Mouse (Mus musculus): ENCODE data around the gene Igsf21. TPM values are rescaled to one million over a fixed set of nuclear protein-coding genes. Genes with fewer than 3 reads are reported as not detected.

Gene Igsf21
- polyA plus RNA-seq, 1 experiment from 2014 or later, result 0.39 TPM

DNA sequence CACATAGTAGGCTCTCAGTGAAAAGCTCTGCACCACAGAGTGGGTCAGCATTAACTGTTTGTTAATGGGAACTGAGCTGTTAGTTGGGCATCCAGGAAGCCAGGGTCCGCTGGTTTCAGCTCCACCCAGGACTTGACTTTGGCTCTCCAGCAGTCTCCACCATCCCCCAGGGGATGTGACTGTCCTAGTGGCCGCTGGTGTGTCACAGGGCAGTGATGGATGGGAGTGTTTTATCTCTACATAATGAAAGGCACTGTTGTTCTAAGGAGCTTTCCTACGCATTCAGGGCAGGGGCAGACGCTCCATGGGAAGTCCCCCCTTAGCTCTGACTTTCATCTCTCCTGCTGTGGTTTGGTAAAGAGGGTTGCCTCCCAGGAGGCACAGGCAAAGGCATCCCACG is 115.4 kb downstream of the Igsf21 start:
- no peaks in the 10 kb centered on the region for H3K36me3 ChIP-seq (ENCODE audit: control insufficient read depth, insufficient read depth, low read length)
- H3K27ac ChIP-seq (ENCODE audit: low read depth, low read length), result no peak overlapping the region
- H3K27me3 ChIP-seq (ENCODE audit: control insufficient read depth, insufficient read depth, low read length), result peaks cover 12% of the 10 kb centered on the region
- no peak for ATAC-seq (replicated peaks; ENCODE audit: insufficient number of reproducible peaks, low FRiP score, low TSS enrichment)
- no peak overlapping the region for H3K4me2 ChIP-seq
- no peaks in the 10 kb centered on the region for H3K4me1 ChIP-seq (ENCODE audit: control insufficient read depth, insufficient read depth, low read length)
- H3K9me3 ChIP-seq (replicated peaks; ENCODE audit: control insufficient read depth, low read length), result no peaks in the 10 kb centered on the region
- H3K4me3 ChIP-seq (ENCODE audit: low read depth, low read length), result no peak overlapping the region
- H3K9ac ChIP-seq (ENCODE audit: low read depth, low read length), result no peak overlapping the region
- 3% methylated on average over 5 of the region's 5 CpGs for WGBS (ENCODE audit: insufficient replicate concordance)

DNA sequence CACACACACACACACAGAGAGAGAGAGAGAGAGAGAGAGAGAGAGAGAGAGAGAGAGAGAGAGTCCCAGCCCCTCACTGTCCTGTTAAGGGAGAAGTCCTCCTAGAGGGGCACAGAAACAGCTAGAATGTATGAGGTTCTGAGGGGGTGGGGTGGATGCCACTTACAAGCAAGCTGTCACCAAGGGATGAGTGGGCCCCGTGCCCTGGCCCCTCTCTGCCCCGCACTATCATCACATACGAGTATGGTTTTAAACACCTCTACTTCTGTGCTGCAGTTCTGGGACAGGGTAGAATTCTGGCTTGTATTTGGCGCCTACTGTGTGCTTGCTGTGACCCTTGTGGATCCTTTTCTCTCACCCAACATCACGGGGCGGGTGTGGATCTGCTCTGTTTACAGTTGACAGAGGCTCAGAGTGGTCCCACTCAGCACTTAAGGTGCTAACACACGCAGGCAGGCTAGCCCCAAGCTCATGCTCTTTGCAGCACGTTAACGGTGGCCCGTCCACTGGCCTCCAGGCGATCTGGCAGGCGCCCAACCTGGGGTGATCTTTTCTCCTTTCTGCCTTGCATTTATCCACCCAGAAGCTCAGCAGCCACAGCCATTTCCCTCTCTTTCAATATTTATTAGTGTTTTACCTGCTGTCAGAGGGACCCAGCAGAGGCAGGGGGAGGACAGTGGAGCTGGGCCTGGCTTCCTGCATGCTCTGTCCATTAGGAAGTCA is 116.9 kb downstream of the Igsf21 start:
- H3K27me3 ChIP-seq (ENCODE audit: control insufficient read depth, insufficient read depth, low read length), result peaks cover 12% of the 10 kb centered on the region
- ATAC-seq (replicated peaks; ENCODE audit: insufficient number of reproducible peaks, low FRiP score, low TSS enrichment), result no peak
- H3K9ac ChIP-seq (ENCODE audit: low read depth, low read length), result no peak overlapping the region
- no peaks in the 10 kb centered on the region for H3K36me3 ChIP-seq (ENCODE audit: control insufficient read depth, insufficient read depth, low read length)
- H3K27ac ChIP-seq (ENCODE audit: low read depth, low read length), result no peak overlapping the region
- no peaks in the 10 kb centered on the region for H3K4me1 ChIP-seq (ENCODE audit: control insufficient read depth, insufficient read depth, low read length)
- H3K9me3 ChIP-seq (replicated peaks; ENCODE audit: control insufficient read depth, low read length), result no peaks in the 10 kb centered on the region
- 44% methylated on average over 12 of the region's 12 CpGs for WGBS (ENCODE audit: insufficient replicate concordance)
- no peak overlapping the region for H3K4me2 ChIP-seq
- no peak overlapping the region for H3K4me3 ChIP-seq (ENCODE audit: low read depth, low read length)

DNA sequence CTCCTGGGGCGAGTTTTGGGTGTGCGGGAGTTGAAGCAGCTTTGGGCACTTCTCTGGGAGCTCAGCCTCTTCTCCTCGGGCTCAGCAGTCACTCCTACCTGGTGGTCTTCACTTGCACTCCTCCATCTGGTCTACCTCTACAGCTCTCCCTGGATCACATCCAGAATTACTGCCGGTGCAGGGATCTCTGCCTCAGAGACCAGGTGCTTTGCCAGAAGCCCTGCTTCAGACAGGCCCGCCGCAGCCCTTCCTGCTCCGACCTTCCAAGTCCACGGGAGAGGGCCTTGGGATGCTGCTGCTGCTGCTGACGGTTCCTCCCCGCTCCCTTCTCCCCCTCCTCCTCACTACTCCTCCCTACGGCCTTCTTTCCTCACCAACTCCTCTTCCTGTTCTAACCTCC is 118.5 kb downstream of the Igsf21 start:
- WGBS (ENCODE audit: insufficient replicate concordance), result 83% methylated on average over 11 of the region's 11 CpGs
- Histone ChIP-seq H3K27ac (ENCODE audit: low read depth, low read length) (no peak overlapping the region), H3K4me3 (ENCODE audit: low read depth, low read length) (no peak overlapping the region), H3K9me3 (replicated peaks; ENCODE audit: control insufficient read depth, low read length) (no peaks in the 10 kb centered on the region), H3K4me2 (no peak overlapping the region), H3K9ac (ENCODE audit: low read depth, low read length) (no peak overlapping the region), H3K36me3 (ENCODE audit: control insufficient read depth, insufficient read depth, low read length) (no peaks in the 10 kb centered on the region), H3K4me1 (ENCODE audit: control insufficient read depth, insufficient read depth, low read length) (no peaks in the 10 kb centered on the region), H3K27me3 (ENCODE audit: control insufficient read depth, insufficient read depth, low read length) (peaks cover 9% of the 10 kb centered on the region)
- no peak for ATAC-seq (replicated peaks; ENCODE audit: insufficient number of reproducible peaks, low FRiP score, low TSS enrichment)

DNA sequence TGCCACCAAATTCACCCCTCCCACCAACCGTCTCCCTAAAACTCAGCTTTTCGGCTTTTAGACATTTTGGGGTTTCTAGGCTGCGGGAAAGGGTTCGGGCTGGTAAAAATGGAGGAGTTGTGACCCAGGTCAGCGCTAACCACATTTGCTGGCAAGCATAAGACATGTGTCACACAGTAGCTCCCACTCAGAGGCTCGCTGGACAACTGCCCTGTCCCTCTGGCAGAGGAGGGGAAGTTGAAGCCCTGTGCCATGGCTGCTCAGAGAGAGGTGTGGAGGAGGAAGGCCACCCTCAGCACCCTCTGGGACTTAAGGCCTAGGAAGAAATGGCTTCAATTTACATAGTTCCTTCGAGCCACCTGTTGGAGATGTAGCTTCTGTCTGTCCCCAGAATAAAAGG is 120.8 kb downstream of the Igsf21 start:
- Histone ChIP-seq H3K27ac (ENCODE audit: low read depth, low read length) (no peak overlapping the region), H3K27me3 (ENCODE audit: control insufficient read depth, insufficient read depth, low read length) (no peaks in the 10 kb centered on the region; the same call in none of the 2 replicates), H3K9ac (ENCODE audit: low read depth, low read length) (no peak overlapping the region), H3K4me1 (ENCODE audit: control insufficient read depth, insufficient read depth, low read length) (no peaks in the 10 kb centered on the region), H3K9me3 (replicated peaks; ENCODE audit: control insufficient read depth, low read length) (no peaks in the 10 kb centered on the region), H3K36me3 (ENCODE audit: control insufficient read depth, insufficient read depth, low read length) (no peaks in the 10 kb centered on the region), H3K4me3 (ENCODE audit: low read depth, low read length) (no peak overlapping the region), H3K4me2 (no peak overlapping the region)
- ATAC-seq (replicated peaks; ENCODE audit: insufficient number of reproducible peaks, low FRiP score, low TSS enrichment), result no peak
- 80% methylated on average over 7 of the region's 7 CpGs for WGBS (ENCODE audit: insufficient replicate concordance)

DNA sequence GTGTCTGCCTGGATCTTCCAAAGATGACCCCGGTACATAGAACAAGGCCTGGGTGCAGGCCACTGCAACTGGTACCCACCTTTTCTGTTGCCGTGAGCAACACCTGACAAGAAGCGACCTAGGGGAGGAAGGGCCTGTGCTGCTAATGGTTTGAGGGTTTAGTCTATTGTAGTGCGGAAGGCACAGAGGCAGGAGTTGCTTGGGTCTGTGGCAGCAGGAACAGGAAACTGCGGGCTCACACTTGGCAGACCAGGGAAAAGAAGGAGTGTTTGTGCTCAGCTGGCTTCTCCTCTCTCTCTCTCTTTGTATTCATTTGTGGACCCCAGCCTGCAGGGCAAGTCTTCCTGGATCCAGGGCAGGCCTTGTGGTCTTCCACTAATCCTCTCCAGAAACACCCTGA is 124.0 kb downstream of the Igsf21 start:
- Histone ChIP-seq H3K4me3 (ENCODE audit: low read depth, low read length) (no peak overlapping the region), H3K27me3 (ENCODE audit: control insufficient read depth, insufficient read depth, low read length) (no peaks in the 10 kb centered on the region; the same call in none of the 2 replicates), H3K4me2 (no peak overlapping the region), H3K4me1 (ENCODE audit: control insufficient read depth, insufficient read depth, low read length) (no peaks in the 10 kb centered on the region), H3K27ac (ENCODE audit: low read depth, low read length) (no peak overlapping the region), H3K9ac (ENCODE audit: low read depth, low read length) (no peak overlapping the region), H3K9me3 (replicated peaks; ENCODE audit: control insufficient read depth, low read length) (no peaks in the 10 kb centered on the region), H3K36me3 (ENCODE audit: control insufficient read depth, insufficient read depth, low read length) (no peaks in the 10 kb centered on the region)
- no peak for ATAC-seq (replicated peaks; ENCODE audit: insufficient number of reproducible peaks, low FRiP score, low TSS enrichment)
- WGBS (ENCODE audit: insufficient replicate concordance), result 78% methylated on average over 5 of the region's 5 CpGs

DNA sequence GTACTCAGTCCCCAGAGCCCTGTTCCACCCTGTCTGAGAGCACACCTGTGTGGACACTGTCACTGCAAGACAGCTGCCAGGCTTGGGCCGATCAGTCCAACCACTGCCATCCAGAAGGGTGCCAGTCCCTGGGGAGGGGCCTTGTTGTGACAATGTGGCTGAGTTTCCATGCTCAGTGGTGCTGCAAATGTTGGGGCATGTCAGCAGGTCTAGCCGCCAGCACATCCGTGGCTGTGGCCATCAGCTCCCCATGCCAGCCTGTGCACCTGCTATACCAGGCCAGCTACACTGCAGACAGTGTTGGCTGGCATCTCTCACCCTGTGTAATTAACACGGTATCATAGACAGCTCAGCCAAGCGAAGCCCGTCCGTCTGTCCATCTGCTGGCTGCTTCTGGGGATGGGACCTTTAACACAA is 129.3 kb downstream of the Igsf21 start:
- 82% methylated on average over 7 of the region's 7 CpGs for WGBS (ENCODE audit: insufficient replicate concordance)
- Histone ChIP-seq H3K36me3 (ENCODE audit: control insufficient read depth, insufficient read depth, low read length) (no peaks in the 10 kb centered on the region), H3K4me2 (no peak overlapping the region), H3K9me3 (replicated peaks; ENCODE audit: control insufficient read depth, low read length) (no peaks in the 10 kb centered on the region), H3K27me3 (ENCODE audit: control insufficient read depth, insufficient read depth, low read length) (no peaks in the 10 kb centered on the region), H3K9ac (ENCODE audit: low read depth, low read length) (no peak overlapping the region), H3K27ac (ENCODE audit: low read depth, low read length) (no peak overlapping the region), H3K4me3 (ENCODE audit: low read depth, low read length) (no peak overlapping the region), H3K4me1 (ENCODE audit: control insufficient read depth, insufficient read depth, low read length) (no peaks in the 10 kb centered on the region)
- no peak for ATAC-seq (replicated peaks; ENCODE audit: insufficient number of reproducible peaks, low FRiP score, low TSS enrichment)

DNA sequence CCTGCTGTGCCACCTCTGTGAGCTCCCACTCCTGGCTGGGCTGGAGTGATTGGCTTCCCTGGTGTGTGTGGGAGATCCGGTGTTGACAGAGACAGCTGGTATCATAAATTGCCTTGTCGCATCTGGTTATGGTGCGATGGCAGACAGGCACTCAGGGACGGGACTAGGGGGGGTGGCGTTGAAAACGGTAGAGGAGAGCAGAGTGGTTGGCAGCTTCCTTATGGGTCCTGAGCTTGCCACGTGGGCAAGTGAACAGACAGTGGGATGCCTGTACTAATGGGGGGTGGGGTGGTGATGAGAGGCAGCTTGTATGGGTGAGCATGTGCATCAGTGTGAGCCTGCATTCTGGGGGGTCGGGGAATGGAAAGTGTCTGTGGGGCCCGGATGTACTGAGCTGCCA is 130.8 kb downstream of the Igsf21 start:
- no peaks in the 10 kb centered on the region for H3K36me3 ChIP-seq (ENCODE audit: control insufficient read depth, insufficient read depth, low read length)
- no peak for ATAC-seq (replicated peaks; ENCODE audit: insufficient number of reproducible peaks, low FRiP score, low TSS enrichment)

DNA sequence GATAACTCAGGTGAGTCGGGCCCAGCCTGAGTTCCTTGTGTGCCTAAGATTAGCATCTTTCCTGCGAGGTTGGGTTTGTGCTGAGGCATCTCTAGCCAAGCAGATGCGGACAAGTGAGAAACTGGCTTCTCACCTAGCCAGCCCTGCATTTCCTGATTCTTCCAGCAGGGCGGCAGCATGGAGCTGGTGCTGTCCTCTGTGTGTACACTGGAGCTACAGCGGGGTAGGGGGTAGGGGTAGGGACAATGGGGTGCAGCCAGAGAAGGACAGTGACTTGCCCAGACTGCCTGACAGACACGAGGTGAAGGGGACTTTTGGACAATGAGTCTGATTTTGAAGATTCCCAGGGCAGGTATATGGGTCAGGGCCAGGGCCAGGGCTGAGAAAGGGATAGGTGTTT is 131.5 kb downstream of the Igsf21 start:
- Histone ChIP-seq H3K36me3 (ENCODE audit: control insufficient read depth, insufficient read depth, low read length) (no peaks in the 10 kb centered on the region), H3K9me3 (replicated peaks; ENCODE audit: control insufficient read depth, low read length) (0 out of 2 replicates have a peak, but pooled peaks cover 2% of the 10 kb centered on the region), H3K4me3 (ENCODE audit: low read depth, low read length) (no peak overlapping the region), H3K4me1 (ENCODE audit: control insufficient read depth, insufficient read depth, low read length) (no peaks in the 10 kb centered on the region), H3K27ac (ENCODE audit: low read depth, low read length) (no peak overlapping the region), H3K27me3 (ENCODE audit: control insufficient read depth, insufficient read depth, low read length) (peaks cover 6% of the 10 kb centered on the region; the same call in 1 of the 2 replicates), H3K9ac (ENCODE audit: low read depth, low read length) (no peak overlapping the region), H3K4me2 (no peak overlapping the region)
- 85% methylated on average over 6 of the region's 6 CpGs for WGBS (ENCODE audit: insufficient replicate concordance)
- ATAC-seq (replicated peaks; ENCODE audit: insufficient number of reproducible peaks, low FRiP score, low TSS enrichment), result no peak

More for the DNA sequence above, 130.8 kb downstream of the Igsf21 start:
- no peak overlapping the region for H3K4me2 ChIP-seq
- no peak overlapping the region for H3K9ac ChIP-seq (ENCODE audit: low read depth, low read length)
- H3K4me3 ChIP-seq (ENCODE audit: low read depth, low read length), result no peak overlapping the region
- H3K9me3 ChIP-seq (replicated peaks; ENCODE audit: control insufficient read depth, low read length), result 0 out of 2 replicates have a peak, but pooled peaks cover 2% of the 10 kb centered on the region
- H3K4me1 ChIP-seq (ENCODE audit: control insufficient read depth, insufficient read depth, low read length), result no peaks in the 10 kb centered on the region
- H3K27me3 ChIP-seq (ENCODE audit: control insufficient read depth, insufficient read depth, low read length), result no peaks in the 10 kb centered on the region
- WGBS (ENCODE audit: insufficient replicate concordance), result 74% methylated on average over 9 of the region's 9 CpGs
- H3K27ac ChIP-seq (ENCODE audit: low read depth, low read length), result no peak overlapping the region
